Mouse (Mus musculus) liver, embryonic 14.5 days (tissue): ENCODE results near the gene Itga7.

Experiments
- CTCF ChIP-seq: IDR thresholded peaks from 2 replicates; pipeline ENCODE4 v1.5.1; 2016; ENCODE audit warnings: antibody characterized with exemption, low read depth, control low read depth
- EP300 ChIP-seq: IDR thresholded peaks from 2 replicates; pipeline ENCODE4 v1.6.1; 2016; ENCODE audit warnings: antibody characterized with exemption, low read depth

DNA sequence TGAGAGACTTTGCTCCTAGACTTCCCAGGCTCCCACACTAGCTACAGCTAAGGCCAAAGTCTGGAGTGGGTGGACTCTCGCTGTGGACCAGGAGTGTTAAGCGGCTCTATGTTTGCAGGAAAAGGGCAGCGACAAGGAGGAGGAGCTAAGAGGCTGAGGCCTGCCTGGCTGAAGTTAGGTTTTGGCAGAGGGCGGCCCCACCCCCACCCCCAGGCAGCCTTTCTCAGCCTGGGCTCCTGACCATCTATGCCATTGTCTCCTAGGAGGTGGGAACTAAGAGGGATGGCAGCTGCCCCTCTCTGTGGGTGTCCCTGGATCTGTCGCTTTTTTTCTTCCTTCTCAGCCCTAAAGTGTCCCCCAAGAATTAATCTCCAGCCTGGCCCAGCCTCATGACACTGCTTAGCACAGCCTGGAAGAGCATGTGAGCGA lies 14.4 kb upstream of the Itga7 start:
- TF ChIP-seq CTCF, result no peak
- no peak for TF ChIP-seq EP300
